Mouse (Mus musculus) olfactory bulb, adult 2 months (tissue): ENCODE measurements at regions not wholly inside any gene's neighbourhood (a gene's known extent, or its start where the extent isn't known, plus 50 kb on each side); places are given as distances from the start of the nearest gene placed in this dataset.

Source experiments
- H3K27ac ChIP-seq: fragments of 200-500 bp; 2 replicates; pipeline ENCODE4 v1.5.1; 2012; ENCODE audit warnings: low read depth, low read length; ENCODE audit not compliant: insufficient read depth
- H3K4me1 ChIP-seq: fragments of 200-500 bp; 2 replicates; pipeline ENCODE4 v1.6.1; 2012; ENCODE audit warnings: low read length; ENCODE audit not compliant: control insufficient read depth, insufficient read depth
- H3K4me3 ChIP-seq: fragments of 200-500 bp; 2 replicates; pipeline ENCODE4 v1.5.1; 2012; ENCODE audit warnings: mild to moderate bottlenecking, low read depth, low read length, moderate library complexity; ENCODE audit not compliant: insufficient read depth
- CTCF ChIP-seq: fragments of 200-500 bp; IDR thresholded peaks from 2 replicates; pipeline ENCODE4 v1.5.1; 2012; ENCODE audit warnings: low read depth, mild to moderate bottlenecking, low read length, moderate library complexity; ENCODE audit not compliant: insufficient read depth
- POLR2A ChIP-seq: fragments of 200-500 bp; IDR thresholded peaks from 2 replicates; pipeline ENCODE4 v1.6.1; 2012; ENCODE audit warnings: mild to moderate bottlenecking, low read depth, low read length, moderate library complexity; ENCODE audit not compliant: insufficient read depth
- WGBS: fragments of 180-500 bp; shearing (Covaris S2); methylation state at CpG from one replicate; pipeline ENCODE4 v1.1.7; 2018; 5-methylcytosine and 5-hydroxymethylcytosine counted together

GRCm38 (mm10) chr7:37363629-37364175 lies 409.7 kb downstream of the Zfp536 start:
- no peak overlapping the region for H3K27ac ChIP-seq
- WGBS, result 50% methylated on average over 10 of the region's 10 CpGs
- TF ChIP-seq POLR2A, result no peak
- no peak for TF ChIP-seq CTCF

GRCm38 (mm10) chr7:37364221-37364620 lies 409.2 kb downstream of the Zfp536 start:
- Histone ChIP-seq H3K4me1 (peaks cover 14% of the 10 kb centered on the region), H3K27ac (no peak overlapping the region), H3K4me3 (no peak overlapping the region)
- TF ChIP-seq CTCF, result no peak
- TF ChIP-seq POLR2A, result no peak
- WGBS, result 63% methylated on average over 9 of the region's 9 CpGs

More at GRCm38 (mm10) chr7:37363629-37364175, 409.7 kb downstream of the Zfp536 start:
- H3K4me1 ChIP-seq, result peaks cover 14% of the 10 kb centered on the region
- H3K4me3 ChIP-seq, result no peak overlapping the region

DNA sequence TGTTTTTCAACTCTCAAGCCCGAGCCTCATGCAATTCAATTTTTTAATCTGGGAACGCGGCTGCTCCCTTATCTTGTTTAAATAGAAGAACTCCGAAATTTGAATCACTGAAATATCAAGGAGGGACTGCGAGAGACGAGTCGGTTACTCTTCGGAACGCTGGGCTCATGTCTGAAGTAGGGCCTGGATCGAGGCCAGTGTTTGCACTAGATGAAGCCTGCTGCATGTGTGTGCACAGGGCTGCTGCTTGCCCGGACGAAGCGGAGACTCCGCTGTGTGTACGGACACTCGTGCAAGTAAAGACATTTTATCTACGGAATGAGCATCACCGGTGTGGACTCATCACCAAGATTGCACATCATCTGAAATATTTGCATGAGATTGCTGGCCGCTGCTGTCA lies 407.4 kb downstream of the Zfp536 start:
- Histone ChIP-seq H3K4me1 (peaks cover 5% of the 10 kb centered on the region), H3K27ac (no peak overlapping the region), H3K4me3 (no peak overlapping the region)
- TF ChIP-seq POLR2A, result no peak
- TF ChIP-seq CTCF, result no peak
- WGBS, result 84% methylated on average over 19 of the region's 19 CpGs

DNA sequence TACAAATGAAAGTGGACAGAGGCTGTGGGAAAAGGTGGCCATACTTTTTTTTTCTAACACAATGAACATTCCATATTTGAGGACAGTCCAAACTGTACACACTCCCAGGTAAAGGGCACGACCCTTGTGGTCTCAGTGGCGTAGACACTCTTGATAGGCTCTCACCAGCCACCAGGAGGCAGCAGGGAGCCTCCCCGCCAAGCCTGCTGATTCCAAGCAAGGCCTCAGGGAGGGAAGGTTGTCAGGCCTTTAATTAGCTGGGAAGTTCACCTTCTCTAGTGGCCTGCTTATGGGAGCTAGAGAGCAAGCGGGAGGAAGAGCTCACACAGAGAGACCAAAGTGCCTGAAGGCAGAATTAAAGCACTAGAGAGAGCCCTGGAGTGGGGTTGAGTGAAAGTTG lies 403.7 kb downstream of the Zfp536 start:
- 0 out of 2 replicates have a peak, but pooled peaks have one; percentile 22 for TF ChIP-seq CTCF
- TF ChIP-seq POLR2A, result no peak
- 86% methylated on average over 4 of the region's 4 CpGs for WGBS
- Histone ChIP-seq H3K27ac (no peak overlapping the region), H3K4me3 (no peak overlapping the region), H3K4me1 (no peaks in the 10 kb centered on the region)

DNA sequence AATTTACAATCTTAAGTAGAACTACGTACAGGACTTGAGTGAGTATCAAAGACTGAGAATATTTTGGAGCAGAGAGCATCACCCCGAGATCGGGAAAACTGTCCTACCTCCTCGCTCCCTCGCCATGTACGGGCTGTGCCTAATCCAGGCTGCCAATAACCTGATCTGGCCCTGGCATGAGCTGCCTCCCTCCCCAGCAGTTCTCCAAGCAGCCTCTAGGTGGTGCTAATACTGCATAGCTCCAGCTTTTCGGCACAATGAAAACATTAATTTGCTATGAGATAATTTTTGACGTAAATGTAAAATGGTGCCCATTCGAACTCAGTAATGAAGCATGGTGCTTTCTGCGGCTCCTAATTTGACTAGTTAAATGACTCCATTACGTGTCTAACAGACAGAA lies 399.6 kb downstream of the Zfp536 start:
- Histone ChIP-seq H3K4me1 (0 out of 2 replicates have a peak, but pooled peaks cover 5% of the 10 kb centered on the region), H3K27ac (no peak overlapping the region), H3K4me3 (no peak overlapping the region)
- WGBS, result 3% methylated on average over 11 of the region's 11 CpGs
- TF ChIP-seq POLR2A (no peak), CTCF (peak; percentile 57)

- TF ChIP-seq POLR2A (no peak), CTCF (no peak)
- H3K4me1 ChIP-seq, result 0 out of 2 replicates have a peak, but pooled peaks cover 5% of the 10 kb centered on the region
- H3K27ac ChIP-seq, result no peak overlapping the region
- no peak overlapping the region for H3K4me3 ChIP-seq
- WGBS, result 70% methylated on average over 9 of the region's 9 CpGs
Measured at GRCm38 (mm10) chr7:37375044-37375443, 398.4 kb downstream of the Zfp536 start.

- WGBS, result 71% methylated on average over 11 of the region's 11 CpGs
- H3K4me3 ChIP-seq, result no peak overlapping the region
- no peak overlapping the region for H3K27ac ChIP-seq
- no peak for TF ChIP-seq CTCF
- no peak for TF ChIP-seq POLR2A
- 0 out of 2 replicates have a peak, but pooled peaks cover 5% of the 10 kb centered on the region for H3K4me1 ChIP-seq
Measured at GRCm38 (mm10) chr7:37375591-37375990, 397.9 kb downstream of the Zfp536 start.

GRCm38 (mm10) chr7:37376207-37376606 lies 397.2 kb downstream of the Zfp536 start:
- no peak for TF ChIP-seq POLR2A
- no peak for TF ChIP-seq CTCF
- 51% methylated on average over 6 of the region's 6 CpGs for WGBS
- Histone ChIP-seq H3K4me1 (0 out of 2 replicates have a peak, but pooled peaks cover 5% of the 10 kb centered on the region), H3K4me3 (no peak overlapping the region), H3K27ac (no peak overlapping the region)

DNA sequence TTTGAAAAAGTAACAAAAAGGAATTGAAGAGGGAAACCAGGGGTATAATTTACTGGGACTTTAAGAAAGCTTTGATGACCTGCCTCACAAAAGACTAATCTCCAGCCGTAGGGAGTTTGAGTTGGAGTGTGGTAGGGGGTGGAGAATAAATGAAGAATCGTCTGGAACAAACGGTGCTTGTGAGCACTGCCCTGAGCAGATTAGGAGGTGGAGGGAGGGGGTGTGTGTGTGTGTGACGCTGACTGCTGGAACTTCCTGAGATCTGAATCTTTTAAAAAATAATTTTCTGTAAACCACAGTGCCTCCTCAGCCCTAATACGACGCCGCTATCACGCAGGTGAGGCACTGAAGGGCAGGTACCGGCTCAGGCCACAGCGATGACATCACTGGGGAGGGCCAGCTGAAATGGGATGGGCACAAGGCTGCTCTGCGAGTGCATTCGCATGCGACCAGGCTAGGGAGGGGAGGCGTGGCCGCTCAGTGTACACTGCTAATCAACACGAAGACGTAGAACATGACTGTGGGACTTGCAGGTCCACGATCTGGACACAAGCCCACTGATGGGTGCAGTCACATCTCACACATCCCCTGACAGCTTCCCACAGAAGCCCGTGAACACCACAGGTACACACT lies 395.4 kb downstream of the Zfp536 start:
- Histone ChIP-seq H3K4me1 (0 out of 2 replicates have a peak, but pooled peaks cover 5% of the 10 kb centered on the region), H3K27ac (no peak overlapping the region), H3K4me3 (no peak overlapping the region)
- WGBS, result 25% methylated on average over 19 of the region's 19 CpGs
- no peak for TF ChIP-seq CTCF
- no peak for TF ChIP-seq POLR2A
